Mouse (Mus musculus) cerebellum, postnatal 4 days (tissue): ENCODE measurements around the gene Pxmp4.
A peak's percentile ranks its signal among the peaks of the same experiment; 100 is the strongest.

Source experiments
- DNase-seq, 2 experiments: peaks; one replicate each; pipeline ENCODE4 v3.0.0; 2022; ENCODE audit warnings: low spot score in 2 of 2, mixed read lengths in 1 of 2

The Pxmp4 gene

DNA sequence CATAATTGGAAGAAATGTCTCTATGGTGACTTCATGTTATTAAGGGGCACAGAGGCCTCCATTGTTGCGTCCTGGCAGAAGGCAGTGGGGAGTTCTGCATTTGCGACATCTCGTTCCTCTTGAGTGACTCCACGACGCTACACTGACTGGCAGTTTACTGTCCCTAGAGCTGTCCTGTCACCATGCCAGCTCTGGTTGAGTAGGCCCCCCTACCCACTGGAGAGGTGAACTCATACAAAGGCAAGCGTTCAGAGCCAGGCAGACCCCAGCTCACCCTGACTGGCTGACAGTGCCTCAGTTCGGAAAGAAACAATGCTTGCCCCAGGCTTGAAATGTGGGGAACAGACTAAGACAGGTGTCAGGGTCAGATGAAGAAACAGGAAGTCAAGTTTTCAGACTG is 29.2 kb downstream of the Pxmp4 start:
- DNase-seq = no peak

DNA sequence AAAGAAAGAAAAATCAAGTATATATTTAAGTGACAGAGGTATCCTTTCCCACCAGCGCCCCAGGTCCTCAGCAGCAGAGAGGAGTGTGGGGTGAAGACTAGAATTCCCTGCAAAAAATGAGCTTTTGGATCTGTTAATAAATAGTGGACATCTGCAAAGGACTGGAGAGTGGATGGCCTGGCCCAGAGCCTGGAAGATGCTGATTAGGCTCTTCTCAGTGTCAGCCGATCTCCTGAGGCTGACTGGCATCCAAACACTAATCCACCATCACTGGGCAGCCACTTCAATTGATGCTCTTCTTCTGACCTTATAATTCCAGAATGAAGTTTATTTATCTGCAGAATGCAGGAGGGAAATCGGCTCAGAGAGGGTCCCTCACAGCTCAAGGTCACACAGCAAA is 30.5 kb downstream of the Pxmp4 start:
- DNase-seq = no peak

DNA sequence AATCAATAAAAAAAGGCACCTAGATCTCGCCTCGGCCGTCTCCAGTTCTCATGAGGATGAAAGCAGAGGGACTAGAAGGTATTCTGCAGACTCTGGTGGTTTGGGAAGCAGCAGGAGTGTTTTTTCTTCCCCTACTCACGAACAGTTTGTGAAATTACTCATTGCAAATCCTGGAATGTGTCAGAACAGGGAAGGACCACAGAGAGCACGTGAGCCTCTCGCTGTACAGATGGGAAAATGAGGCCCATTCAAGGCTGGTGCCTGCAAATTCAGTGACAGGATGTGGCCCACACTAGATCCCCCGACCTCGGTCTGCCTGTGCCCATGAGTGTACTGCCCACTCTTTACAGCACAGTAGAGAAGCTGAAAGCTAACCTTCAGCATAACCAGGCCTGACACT is 31.5 kb downstream of the Pxmp4 start:
- no peak for DNase-seq

DNA sequence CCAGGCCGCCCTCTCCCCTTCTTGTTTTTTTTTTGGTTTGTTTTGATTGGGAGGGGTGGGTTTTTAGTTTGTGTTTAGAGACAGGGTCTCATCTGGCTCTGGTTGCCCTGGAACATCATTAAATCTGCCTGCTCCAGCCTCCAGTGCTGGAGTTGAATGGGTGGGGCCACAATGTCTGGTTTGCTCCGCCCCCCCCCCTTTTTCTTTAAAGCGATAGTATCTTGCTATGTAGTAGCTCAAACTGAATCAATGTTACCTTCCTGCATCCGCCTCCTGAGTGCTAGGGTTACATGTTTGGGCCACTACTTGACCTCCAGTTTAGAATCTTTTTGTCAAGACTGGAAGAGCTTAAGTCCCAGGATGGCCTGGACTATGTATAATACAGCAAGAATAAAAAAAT is 32.2 kb downstream of the Pxmp4 start:
- no peak for DNase-seq

DNA sequence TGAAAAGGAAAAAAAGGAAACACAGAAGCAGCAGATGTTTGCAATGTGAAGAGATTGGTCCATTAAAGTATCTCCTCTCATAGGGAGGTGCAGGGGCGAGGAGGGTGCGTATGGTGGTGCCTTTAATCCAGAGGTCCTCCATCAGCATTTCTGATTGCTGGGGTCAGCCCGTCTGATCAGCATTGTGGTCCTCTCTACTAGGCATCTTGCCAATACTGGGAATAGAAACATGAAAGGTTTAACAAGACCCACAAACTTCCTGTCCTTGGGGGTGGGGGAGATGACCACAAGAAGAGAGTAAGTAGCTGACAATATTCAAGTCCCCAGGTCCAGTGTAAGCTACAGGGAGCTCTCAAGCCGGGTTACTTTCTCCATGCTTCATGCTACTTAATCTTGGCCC is 32.8 kb downstream of the Pxmp4 start:
- no peak for DNase-seq

DNA sequence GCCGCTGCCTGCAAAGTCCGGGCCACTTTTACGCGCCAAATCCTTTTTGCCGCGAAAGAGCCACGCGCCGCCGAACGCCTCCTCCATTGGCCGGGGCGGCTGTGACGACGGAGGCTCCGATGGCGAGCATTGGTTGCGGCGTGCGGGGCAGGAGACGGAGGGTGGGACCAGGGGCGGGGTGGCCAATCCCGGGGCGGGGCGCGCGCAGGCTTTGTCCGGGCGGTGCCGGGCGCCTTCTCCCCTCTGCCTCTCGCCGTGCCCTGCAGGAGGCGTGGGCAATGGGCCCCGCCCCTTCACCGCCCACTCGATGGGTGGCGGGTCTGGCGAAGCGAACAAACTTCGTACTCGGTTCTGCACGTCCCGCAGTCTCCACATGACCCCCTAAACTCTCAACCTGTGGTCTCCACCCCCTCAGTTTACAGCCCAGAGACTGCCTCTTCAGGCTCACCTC is 33.6 kb downstream of the Pxmp4 start, which contains the start of gene E2f1:
TSS of gene E2f1 (minus strand) at position 57 of the 451 bp plus-strand sequence.
- peak; percentile 91 to 96 for DNase-seq

DNA sequence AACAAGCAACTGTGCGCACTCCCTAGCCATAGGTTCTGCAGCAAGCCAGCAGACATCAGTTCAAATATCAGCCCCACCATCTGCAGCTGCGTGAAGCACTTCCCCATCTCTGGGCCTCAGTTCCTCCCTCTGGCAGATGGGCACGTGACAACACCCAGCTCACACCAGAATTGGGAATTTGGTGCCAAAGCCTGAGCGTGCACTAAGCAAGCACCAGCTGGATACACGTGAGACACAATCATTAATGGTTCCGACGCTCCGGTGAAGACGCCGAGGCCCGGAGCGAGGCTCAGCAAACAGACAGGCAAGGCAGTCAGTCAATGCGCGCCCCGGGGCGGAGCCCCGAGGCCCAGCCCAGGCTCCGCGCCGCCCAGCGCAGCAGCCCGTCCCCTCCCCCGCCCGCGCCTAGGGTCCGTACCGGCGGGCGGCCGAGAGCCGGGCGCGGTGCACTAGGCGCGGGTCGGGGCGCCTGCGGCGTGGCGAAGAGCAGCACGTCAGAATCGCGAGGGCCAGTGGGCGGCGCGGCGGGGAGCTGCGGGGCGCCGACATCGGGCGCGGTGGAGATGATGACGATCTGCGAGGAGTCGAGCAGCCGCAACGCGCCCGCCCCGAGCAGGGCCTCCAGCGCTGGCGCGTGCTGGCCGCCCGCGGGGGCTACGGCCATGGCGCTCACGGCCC is 34.3 kb downstream of the Pxmp4 start:
- DNase-seq = peak in 1 of 2 experiments; percentile 53

DNA sequence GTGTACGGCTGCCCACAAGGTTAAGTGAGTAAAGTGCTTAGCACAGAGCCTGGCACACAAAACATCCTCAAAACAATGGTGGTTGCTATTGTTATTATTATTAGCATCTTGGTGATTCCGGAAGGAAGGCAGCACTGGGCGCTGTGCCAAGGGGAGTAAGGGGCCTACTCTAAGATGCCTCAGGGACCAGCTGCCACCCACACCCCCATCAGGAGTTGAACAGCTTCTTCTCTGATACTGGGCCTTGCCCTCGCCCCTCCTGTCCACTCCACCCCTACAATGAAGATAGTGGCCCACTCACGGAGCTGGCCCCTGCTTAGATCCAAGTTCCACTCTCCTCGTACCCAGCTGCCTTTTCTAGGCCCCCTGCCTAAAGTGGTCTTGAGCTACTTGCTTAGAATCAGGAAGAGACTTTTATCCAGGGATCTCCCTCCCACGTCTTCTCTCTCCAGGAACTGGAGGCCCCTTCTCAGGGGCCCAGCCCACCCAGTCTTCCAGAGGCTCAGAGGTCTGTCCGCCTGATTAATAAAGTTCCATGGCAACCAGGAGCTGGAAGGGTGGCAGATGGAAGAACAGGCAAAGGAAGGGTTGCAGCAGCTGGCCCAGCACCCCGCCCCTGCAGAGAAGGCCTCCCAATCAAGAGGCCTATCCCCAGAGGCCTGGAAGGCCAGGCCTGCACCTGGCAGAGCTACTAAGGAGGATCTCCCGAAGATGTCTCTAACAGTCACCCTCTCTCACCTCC is 35.0 kb downstream of the Pxmp4 start:
- DNase-seq = peak in 1 of 2 experiments; percentile 59

DNA sequence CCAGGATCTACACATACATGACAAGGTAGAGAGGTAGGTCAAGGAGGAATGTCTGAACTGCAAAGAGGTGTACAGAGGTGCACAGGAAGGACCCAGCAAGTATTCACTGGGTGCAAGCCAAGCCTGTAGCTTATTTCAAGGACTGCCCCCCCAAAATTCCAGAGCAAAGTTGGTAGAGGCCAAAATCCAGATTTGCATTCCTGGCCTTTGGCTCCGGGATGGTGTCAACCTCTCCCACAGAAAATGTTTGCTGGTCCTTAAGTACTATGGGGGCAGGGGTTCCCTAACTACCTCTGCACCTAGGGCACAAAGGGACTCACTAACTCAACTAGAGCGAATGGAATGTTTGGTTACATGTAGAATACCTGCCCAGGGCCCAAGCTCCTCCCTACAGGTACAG is 35.7 kb downstream of the Pxmp4 start:
- DNase-seq = no peak

DNA sequence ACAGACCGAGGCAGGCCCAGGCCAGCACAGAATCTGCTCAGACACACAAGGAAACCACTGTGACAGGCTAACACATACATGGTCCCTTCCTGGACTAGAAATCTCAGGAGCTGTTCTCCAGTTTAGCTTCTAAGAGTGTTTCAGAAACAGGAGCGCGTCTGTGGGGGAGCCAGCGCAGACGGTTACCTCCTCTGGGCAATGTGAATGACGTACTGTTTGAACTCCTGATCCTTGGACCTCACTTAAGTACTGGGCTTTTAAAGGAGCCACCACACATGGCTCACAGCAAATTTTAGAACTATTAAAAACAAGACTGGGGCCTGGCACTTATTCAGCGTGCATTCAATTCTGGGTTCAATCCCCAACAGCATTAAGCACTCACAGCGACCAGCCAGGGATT is 36.9 kb downstream of the Pxmp4 start:
- DNase-seq = no peak

DNA sequence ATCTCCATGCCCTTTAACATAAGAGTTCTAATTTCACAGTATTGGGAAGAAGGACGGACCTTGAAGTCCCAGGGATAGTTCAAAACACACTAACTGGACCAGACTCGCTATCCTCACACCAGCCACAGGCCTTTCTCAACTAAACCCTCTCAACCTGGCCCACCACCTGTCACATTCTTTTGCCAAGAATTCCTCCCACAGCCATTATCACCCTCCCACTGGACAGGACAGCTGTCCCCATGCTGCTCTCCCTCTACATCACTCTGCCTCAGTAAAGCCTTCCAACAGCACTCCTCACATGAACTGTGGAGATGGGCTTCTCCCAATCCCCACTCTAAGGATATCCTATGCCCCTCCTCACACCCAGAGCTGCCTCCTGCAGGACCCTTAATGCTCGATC is 37.9 kb downstream of the Pxmp4 start:
- DNase-seq = peak in 1 of 2 experiments; percentile 58

DNA sequence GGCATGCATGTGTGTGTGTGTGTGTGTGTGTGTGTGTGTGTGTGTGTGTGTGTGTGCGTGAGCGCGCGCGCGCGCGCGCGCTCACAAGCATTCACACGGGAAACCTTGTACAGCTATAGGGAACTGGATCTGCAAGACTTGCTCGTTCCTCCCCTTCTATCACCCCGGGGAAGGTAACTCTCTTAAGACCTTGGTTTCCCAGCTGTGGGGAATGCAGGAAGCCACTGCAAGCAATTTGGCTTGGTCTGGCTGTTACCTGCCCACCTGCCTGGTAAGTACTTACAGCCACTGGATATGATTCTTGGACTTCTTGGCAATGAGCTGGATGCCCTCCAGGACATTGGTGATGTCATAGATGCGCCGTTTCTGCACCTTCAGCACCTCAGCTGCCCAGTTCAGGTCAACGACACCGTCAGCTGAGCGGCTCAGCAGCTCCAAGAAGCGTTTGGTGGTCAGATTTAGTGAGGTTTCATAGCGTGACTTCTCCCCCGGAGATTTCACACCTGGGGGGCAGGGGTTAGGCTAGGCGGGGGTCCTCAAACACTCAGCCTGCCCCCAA is 39.8 kb downstream of the Pxmp4 start:
- DNase-seq = no peak

DNA sequence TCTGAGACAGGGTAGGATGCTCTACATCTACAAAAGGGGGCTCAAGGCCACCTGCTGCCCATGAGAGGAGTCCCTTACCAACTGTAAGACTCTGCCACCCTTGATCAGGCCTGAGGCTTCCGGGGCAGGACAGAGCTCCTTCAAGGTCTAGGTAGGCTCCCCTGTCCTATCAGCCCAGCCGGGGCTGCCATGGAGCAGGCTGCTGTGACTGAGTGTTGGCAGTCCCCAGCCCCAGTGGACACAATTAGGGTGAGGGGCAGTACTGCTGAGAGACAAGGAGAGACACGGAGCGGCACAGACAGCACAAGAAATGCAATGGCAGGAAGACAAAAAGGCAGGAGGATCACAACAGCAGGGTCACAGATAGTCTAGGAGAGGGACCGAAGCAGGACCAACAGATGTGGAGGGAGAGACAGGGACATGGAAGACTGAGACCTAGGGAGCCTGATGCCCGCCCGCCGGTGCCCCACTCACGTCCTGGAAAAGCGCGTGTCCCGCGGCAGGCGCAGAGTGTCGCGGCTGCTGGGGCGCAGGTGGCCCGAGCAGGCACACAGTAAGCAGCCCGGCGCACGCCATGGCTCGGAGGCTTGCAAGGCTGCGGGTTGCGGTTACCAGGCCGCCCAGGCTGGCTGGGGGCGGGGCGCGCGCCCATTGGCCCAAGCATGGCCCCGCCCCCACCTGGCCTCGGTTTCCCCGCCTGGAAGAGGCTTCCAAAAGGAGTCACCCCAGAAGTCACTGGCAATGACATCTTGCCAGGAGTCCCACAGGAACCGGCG is 45.1 kb downstream of the Pxmp4 start, which contains the start of gene Necab3:
TSS of gene Necab3 (minus strand) at position 627 of the 776 bp plus-strand sequence.
- DNase-seq = peak in 1 of 2 experiments; percentile 66

DNA sequence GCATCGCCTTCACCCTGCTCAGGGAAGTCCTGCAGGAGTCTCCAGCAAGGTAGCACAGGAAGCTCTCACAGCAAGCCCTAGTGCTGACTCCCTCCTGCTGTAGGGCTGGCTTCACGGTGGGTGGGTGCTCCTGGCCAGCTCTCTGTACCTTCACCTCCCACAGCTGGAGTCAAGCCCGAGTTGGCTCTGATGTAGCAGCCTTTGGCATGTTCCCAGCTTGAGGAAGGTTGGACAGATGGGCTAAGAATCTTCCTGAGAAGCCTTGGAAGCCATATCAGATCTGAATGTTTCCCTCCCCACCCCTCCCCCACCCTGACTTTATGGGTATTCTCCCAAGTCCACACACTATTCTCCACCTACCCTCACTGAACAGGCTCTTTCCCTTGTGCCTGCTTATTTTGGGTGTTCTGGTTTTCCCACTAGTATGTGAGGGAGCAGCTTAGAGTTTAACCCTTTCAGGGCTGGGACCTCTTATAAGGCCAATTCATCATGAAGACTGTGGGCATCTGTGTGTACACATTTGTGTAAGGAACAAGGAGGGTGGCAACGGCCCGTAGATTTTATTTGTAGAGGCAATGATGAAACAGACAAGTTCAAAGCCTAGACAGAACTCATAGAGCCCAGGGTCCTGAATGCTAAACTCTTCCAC is 46.2 kb downstream of the Pxmp4 start:
- peak in 1 of 2 experiments; percentile 60 for DNase-seq

DNA sequence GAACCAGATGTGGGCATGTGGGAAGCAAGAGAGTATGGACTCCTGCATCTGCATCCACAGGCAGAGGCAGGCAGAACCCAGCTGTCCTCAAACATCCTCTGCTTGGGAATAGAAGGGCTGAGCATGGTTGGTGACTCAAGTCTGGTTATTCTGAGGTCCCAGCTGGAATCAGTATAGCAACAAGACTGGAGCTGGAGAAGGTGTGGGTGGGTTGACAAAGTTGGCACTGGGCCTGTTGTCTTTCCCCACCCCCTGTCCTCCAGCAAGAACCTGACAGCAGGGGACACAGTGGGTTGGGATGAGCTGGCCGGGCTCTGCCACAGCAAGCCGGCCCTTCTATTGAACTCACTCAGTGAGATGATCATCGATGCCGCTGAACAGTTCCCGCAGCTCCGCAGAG is 48.3 kb downstream of the Pxmp4 start:
- DNase-seq = no peak

DNA sequence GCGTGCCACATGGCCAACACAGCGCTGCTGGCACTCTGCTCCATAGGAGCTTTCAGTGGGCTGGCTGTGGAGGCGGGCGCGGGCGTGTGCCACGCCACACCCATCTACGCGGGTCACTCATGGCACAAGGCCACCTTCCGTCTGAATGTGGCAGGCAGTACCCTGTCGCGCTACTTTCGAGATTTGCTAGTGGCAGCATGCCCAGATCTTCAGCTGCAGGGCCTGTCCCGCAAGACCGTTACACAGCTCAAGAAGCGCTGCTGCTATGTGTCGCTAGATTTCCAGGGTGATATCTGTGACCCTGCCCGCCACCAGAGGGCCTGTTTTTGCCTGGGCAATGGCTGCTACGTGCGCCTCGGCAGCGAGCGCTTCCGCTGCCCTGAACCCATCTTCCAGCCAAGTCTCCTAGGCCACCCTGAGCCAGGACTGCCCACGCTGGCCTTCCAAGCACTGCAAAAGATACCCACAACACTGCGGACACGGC is 51.0 kb downstream of the Pxmp4 start:
- peak; percentile 67 to 92 for DNase-seq

DNA sequence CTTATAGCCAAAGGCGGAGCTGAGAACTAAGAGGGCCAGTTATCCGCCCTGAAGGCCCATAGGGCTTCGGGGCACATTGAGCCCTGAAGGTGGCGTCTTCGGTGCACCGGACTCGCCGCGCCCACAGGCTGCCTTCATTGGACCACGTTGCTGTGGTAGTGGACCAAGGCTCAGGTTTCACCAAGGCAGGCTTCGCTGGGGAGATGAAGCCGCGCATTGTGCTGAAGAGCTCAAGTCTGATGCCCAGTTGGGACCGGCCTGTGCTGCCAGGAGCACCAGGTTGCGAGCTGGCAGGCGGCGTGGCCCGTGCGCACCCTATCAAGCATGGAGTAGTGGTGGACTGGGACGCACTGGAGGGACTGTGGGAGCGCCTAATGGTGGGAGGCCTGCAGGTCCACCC is 51.6 kb downstream of the Pxmp4 start:
- peak in 1 of 2 experiments; percentile 60 for DNase-seq

DNA sequence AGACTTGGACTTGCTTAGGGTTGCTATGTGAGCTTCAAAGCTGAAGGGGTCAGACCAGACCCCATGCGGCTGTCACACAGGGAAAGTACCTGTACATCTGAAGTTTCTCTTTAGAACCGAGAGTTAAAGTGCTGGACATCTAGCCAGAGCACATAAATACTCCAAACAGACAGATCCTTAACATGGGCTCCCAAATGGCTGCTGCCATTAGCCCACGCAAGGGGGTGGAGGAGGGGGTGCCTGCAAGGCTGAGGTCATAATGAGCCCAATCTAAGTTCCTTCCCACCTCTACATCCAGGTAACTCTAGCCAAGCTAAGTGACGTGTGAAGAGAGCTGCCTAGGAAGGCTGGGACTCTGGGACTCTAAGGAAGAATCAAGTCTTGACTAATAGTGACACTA is 52.0 kb downstream of the Pxmp4 start, which contains the start of gene Actl10:
TSS of gene Actl10 (plus strand) at position 301 of the 400 bp plus-strand sequence.
- no peak for DNase-seq

DNA sequence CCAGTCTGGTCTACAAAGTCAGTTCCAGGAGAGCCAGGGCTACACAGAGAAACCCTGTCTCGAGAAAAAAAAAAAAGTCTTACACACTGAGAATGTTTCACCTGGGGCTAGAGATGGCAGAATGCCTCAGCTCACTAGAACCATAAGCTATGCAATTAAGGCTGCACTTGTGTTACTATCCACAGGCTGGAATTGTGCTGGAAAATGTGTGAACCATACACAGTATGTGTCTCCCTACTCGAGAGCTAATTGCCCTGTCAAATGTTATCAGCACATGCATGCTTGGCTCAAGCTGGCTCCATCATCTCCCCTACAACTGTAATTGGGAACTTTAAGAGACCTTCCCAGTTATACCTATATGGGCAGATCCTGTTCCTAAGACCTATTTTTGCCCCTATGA is 52.6 kb downstream of the Pxmp4 start:
- no peak for DNase-seq

DNA sequence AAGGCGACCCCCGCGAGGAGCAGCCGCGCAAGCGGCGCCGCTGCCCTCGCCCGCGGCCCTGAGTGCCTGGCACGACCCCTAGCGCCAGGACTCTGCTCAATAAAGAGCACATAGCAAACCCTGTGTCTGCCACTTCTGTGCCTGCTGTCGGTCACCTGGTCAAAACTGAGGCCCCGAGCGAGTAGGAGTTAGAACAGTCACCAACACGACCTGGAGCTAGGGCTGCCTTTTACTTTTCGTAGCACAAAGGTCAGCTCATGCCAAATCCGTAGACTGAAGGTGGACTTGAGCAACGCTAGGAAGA is 53.7 kb downstream of the Pxmp4 start:
- DNase-seq = no peak

DNA sequence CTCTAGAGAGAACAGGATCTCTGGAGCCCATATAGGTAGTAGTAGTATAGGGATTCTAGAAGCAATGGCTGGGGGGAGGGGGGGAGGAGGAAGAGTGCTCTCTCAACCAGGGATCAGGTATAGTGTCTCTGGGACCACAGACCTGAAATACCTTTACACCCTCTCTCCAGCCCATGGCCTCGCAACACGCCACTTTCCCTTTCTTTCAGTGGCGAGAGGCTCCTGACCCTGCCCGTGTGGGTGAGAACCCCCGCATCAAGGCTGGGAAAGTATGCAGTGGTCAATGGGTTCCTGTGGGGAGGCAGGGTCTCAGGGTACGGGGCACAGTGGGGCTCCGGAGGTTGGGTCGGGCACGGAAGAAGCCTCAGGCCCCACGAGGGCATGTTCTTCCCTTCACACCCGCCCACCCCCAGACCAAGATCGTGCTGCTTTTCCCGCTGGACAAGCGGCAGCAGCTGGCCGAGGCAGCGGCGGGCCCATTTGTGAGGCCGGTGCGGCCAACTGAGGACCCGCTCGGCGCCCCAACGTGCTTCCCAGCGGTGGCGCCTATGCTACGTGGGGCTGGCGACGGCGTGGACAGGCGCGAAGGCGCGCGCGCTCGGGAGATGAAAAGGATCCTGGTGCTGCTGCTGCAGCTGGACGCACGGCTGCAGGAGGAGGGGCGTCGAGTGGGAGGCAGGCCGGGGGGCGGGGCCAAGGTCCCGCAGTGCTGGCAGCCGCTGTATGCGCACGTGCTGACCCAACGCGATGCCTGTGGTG is 54.2 kb downstream of the Pxmp4 start:
- peak in 1 of 2 experiments; percentile 75 for DNase-seq
